Mouse (Mus musculus) stomach, postnatal 0 days (tissue): ENCODE measurements around the gene Patj.

Experiments used
- CTCF ChIP-seq: IDR thresholded peaks from 2 replicates; pipeline ENCODE4 v1.5.1; 2016; ENCODE audit warnings: antibody characterized with exemption, low read depth, mild to moderate bottlenecking, moderate library complexity
- EP300 ChIP-seq: optimal IDR thresholded peaks from 2 replicates; pipeline ENCODE3; 2016; ENCODE audit warnings: antibody characterized with exemption

DNA sequence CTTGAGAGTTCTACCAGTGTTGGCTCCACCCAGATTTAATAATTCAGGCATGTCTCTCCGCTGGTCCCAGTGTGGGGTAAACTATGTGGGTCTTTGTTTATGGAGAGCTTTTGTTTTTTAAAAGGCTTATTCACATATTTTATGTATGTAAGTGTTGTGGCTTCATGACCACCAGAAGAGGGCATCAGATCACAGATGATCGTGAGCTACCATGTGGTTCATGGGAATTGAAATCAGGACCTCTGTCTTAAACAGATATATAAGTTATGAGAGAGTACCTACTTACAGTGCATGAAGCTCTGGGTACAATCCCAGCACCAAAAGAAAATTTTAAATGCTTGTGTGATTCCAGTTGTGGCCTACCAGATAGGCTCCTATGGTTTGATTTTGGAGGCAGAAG is 344.2 kb downstream of the Patj start:
- peak; percentile 80 for TF ChIP-seq CTCF
- no peak for TF ChIP-seq EP300
